Mouse (Mus musculus) heart, embryonic 12.5 days (tissue): ENCODE measurements at regions not wholly inside any gene's neighbourhood (a gene's known extent, or its start where the extent isn't known, plus 50 kb on each side); places are given as distances from the start of the nearest gene placed in this dataset.

Experiments used
- ATAC-seq: fragments of 200-750 bp; cut with Nextera tagmentation; 2 replicates; pipeline ENCODE4 v1.8.0; 2017; ENCODE audit warnings: moderate TSS enrichment, moderate library complexity; ENCODE audit not compliant: insufficient number of reproducible peaks, low FRiP score
- H3K27ac ChIP-seq: fragments of 300-500 bp; sonication (generic); 2 replicates; pipeline ENCODE4 v1.5.1; 2016; ENCODE audit warnings: mild to moderate bottlenecking, moderate library complexity; ENCODE audit not compliant: poor library complexity, severe bottlenecking
- H3K27me3 ChIP-seq: fragments of 300-500 bp; sonication (generic); replicated peaks from 2 replicates; pipeline ENCODE4 v1.6.1; 2016; ENCODE audit warnings: mild to moderate bottlenecking, moderate library complexity
- H3K36me3 ChIP-seq: fragments of 300-500 bp; sonication (generic); 2 replicates; pipeline ENCODE4 v1.6.1; 2016; ENCODE audit warnings: mild to moderate bottlenecking, moderate library complexity
- H3K4me1 ChIP-seq: fragments of 300-500 bp; sonication (generic); replicated peaks from 2 replicates; pipeline ENCODE4 v1.6.1; 2016; ENCODE audit warnings: mild to moderate bottlenecking
- H3K4me2 ChIP-seq: fragments of 300-500 bp; sonication (generic); 2 replicates; pipeline ENCODE4 v1.6.1; 2016; ENCODE audit warnings: mild to moderate bottlenecking, moderate library complexity
- H3K4me3 ChIP-seq: fragments of 300-500 bp; sonication (generic); 2 replicates; pipeline ENCODE4 v1.5.1; 2016; ENCODE audit warnings: mild to moderate bottlenecking
- H3K9ac ChIP-seq: fragments of 300-500 bp; sonication (generic); 2 replicates; pipeline ENCODE4 v1.6.1; 2016; ENCODE audit warnings: mild to moderate bottlenecking, moderate library complexity
- H3K9me3 ChIP-seq: fragments of 300-500 bp; sonication (generic); replicated peaks from 2 replicates; pipeline ENCODE4 v1.6.1; 2016; ENCODE audit warnings: mild to moderate bottlenecking, moderate library complexity
- WGBS: fragments of 180-500 bp; shearing (Covaris S2); methylation state at CpG from one replicate; pipeline ENCODE4 v1.1.7; 2016; 5-methylcytosine and 5-hydroxymethylcytosine counted together

DNA sequence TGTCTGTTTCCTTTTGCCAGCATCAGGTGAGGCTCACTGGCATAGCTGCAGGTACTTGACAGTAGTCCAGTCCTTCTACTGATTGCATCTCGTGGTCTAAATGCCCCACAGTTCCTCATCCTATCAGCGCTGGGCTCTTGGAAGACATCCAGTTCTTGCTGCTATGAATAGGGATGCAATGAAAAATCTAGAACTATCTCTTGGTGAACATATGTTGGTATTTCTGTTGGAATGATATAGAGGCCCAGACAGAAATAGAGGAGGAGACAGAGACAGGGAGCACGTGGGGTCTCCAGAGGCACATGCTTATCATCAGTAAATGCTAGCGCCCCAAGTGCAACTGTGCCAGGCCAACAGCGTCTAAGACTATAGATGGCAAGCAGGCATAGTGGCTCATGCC is 81.4 kb upstream of the Ctnnb1 start:
- Histone ChIP-seq H3K27ac (no peak overlapping the region), H3K27me3 (no peaks in the 10 kb centered on the region), H3K9ac (no peak overlapping the region), H3K9me3 (no peaks in the 10 kb centered on the region), H3K4me2 (no peak overlapping the region), H3K36me3 (no peaks in the 10 kb centered on the region), H3K4me3 (no peak overlapping the region), H3K4me1 (peaks cover 25% of the 10 kb centered on the region)
- 59% methylated on average over 5 of the region's 5 CpGs for WGBS
- ATAC-seq = no peak

DNA sequence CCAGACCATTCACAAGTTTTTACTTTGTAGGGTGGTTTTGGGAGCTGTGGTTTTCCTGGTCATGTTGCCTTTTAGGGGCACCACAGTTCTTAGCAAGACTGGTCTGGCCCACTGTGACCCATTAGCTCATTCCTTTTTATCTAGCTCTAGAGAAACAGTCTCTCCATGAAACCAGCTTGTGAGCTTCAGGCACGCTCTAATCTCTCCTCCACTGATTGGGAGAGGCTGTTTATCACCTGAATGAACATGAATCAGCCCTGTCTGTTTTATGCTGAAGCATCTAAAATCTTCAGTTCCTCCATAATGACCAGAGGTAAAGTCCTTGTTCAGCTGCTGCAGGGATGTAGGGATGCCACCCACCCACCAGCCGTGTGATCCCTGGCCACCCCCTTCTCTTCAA is 80.1 kb upstream of the Ctnnb1 start:
- Histone ChIP-seq H3K4me1 (peaks cover 31% of the 10 kb centered on the region), H3K9me3 (no peaks in the 10 kb centered on the region), H3K4me3 (no peak overlapping the region), H3K27ac (no peak overlapping the region), H3K4me2 (no peak overlapping the region), H3K27me3 (no peaks in the 10 kb centered on the region), H3K9ac (no peak overlapping the region), H3K36me3 (no peaks in the 10 kb centered on the region)
- WGBS = 47% methylated on average over 2 of the region's 2 CpGs
- ATAC-seq = no peak

DNA sequence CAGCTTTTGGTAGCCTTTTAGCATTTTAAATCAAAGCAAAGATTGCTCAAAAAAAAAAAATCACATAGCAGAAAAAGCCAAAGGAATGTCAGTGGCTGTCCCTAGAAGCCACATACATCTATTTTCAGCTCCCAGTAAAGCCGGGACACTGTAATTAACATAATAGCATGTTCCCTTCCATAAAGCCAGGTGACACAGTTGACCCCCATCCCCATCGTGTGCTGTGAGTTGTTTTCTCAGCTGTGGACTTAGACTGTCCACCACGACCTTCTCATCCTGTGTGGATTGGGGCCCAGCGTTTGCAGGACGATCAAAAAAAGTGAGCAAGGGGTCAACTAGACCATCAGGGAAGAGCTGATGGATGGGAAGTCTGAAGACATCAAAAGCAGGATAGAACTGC is 78.9 kb upstream of the Ctnnb1 start:
- Histone ChIP-seq H3K4me3 (no peak overlapping the region), H3K27ac (no peak overlapping the region), H3K9ac (no peak overlapping the region), H3K4me2 (no peak overlapping the region), H3K27me3 (no peaks in the 10 kb centered on the region), H3K9me3 (no peaks in the 10 kb centered on the region), H3K36me3 (no peaks in the 10 kb centered on the region), H3K4me1 (peaks cover 39% of the 10 kb centered on the region)
- 66% methylated on average over 5 of the region's 5 CpGs for WGBS
- no peak for ATAC-seq

DNA sequence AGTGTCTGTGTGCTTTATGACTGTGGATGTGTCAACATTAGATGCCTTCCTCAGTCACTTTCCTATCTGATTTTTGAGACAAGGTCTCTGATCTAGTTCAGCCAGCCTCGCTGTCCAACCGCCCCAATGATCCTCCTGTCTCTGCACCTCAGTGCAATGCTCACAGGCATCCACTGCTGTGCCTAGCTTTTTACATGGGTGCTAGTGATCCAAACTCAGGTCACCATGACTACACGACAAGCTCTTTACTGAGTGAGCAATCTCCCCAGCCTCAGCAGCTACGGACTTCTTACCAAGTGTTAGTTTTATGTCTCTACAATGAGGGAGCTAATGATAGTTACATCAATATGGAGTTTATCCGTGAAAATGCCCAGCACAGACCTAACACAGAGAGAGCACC is 77.1 kb upstream of the Ctnnb1 start:
- Histone ChIP-seq H3K9ac (no peak overlapping the region), H3K9me3 (no peaks in the 10 kb centered on the region), H3K27me3 (no peaks in the 10 kb centered on the region), H3K36me3 (no peaks in the 10 kb centered on the region), H3K4me1 (peaks cover 45% of the 10 kb centered on the region), H3K27ac (no peak overlapping the region), H3K4me2 (no peak overlapping the region), H3K4me3 (no peak overlapping the region)
- 87% methylated on average over 5 of the region's 5 CpGs for WGBS
- ATAC-seq = no peak

DNA sequence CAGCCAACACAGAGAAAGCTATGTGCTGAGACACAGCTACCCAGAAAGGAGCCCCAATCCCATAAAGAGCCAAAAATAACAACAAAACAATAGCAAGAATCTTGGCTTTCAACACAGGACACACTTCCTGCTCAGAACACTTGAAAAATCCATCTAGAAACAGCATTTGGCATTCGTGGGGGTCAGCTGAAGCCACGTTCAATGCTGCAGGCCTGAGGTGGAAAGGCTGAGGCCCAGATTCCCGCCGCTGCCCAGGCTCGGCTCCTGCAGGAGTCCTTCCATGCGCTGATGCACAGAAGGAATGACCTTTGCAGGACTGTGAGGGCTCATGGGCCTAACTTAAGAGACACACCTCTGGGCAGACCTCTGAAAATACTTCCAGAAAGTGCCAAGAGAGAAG is 76.4 kb upstream of the Ctnnb1 start:
- 53% methylated on average over 6 of the region's 6 CpGs for WGBS
- no peaks in the 10 kb centered on the region for H3K36me3 ChIP-seq
- H3K9me3 ChIP-seq = no peaks in the 10 kb centered on the region
- peaks cover 45% of the 10 kb centered on the region for H3K4me1 ChIP-seq
- no peaks in the 10 kb centered on the region for H3K27me3 ChIP-seq
- no peak overlapping the region for H3K9ac ChIP-seq
- ATAC-seq = peak; percentile 40; the same call in 1 of the 2 replicates
- no peak overlapping the region for H3K4me3 ChIP-seq
- H3K27ac ChIP-seq = peak overlapping the region; percentile 59
- H3K4me2 ChIP-seq = no peak overlapping the region

DNA sequence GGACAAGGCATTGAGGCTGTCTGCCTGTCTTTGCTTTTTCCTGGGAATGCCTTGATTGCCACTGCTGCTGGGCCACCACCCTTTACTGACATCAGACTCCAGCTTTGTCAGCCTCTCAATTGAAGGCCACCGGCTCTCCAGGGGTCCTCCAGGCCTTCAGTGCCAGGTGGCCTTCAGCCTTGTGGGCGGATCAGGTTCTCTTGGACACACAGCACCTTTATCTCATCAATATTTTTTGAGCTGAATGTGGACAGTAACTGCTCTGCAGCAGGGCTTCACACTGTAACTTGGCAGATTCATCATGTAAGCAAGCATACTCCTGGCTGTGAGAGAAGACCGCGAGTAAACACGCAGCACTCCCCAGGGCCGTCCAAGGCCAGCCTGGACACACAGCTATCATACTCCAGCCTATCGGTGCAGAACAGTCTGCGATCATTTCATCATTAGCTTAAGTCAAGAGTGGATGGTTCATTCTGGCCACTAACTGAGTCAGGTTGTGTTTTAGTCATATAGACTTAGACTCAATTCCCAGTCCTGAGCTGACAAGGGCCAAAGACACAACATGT is 75.9 kb upstream of the Ctnnb1 start:
- H3K9ac ChIP-seq = no peak overlapping the region
- 80% methylated on average over 8 of the region's 8 CpGs for WGBS
- no peak overlapping the region for H3K4me3 ChIP-seq
- no peaks in the 10 kb centered on the region for H3K27me3 ChIP-seq
- ATAC-seq = no peak
- no peaks in the 10 kb centered on the region for H3K36me3 ChIP-seq
- peaks cover 41% of the 10 kb centered on the region for H3K4me1 ChIP-seq
- H3K9me3 ChIP-seq = no peaks in the 10 kb centered on the region
- no peak overlapping the region for H3K4me2 ChIP-seq
- peak overlapping the region; percentile 59 for H3K27ac ChIP-seq

DNA sequence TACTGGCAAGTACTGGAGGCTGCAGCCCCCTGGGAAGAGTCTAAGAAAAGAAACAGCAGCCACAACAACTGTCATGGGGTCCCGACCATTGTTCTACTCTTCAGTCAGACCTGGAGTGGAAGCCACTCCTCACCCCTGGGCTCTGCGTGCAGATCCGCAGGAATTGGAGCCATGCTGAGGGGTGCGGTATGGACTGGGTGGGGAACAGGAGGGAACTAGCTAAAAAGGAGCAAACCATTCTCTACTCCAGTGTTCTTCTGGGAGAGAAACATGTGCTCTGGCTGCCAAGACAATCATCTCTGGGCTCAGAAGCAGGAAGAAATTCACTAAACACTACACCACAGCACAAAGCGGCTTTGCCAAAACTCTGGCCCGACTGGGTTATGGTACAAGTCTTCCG is 74.7 kb upstream of the Ctnnb1 start:
- Histone ChIP-seq H3K4me3 (no peak overlapping the region), H3K27me3 (no peaks in the 10 kb centered on the region), H3K4me2 (no peak overlapping the region), H3K27ac (no peak overlapping the region), H3K9me3 (no peaks in the 10 kb centered on the region), H3K4me1 (peaks cover 30% of the 10 kb centered on the region), H3K36me3 (no peaks in the 10 kb centered on the region), H3K9ac (no peak overlapping the region)
- no peak for ATAC-seq
- WGBS = 72% methylated on average over 7 of the region's 7 CpGs

DNA sequence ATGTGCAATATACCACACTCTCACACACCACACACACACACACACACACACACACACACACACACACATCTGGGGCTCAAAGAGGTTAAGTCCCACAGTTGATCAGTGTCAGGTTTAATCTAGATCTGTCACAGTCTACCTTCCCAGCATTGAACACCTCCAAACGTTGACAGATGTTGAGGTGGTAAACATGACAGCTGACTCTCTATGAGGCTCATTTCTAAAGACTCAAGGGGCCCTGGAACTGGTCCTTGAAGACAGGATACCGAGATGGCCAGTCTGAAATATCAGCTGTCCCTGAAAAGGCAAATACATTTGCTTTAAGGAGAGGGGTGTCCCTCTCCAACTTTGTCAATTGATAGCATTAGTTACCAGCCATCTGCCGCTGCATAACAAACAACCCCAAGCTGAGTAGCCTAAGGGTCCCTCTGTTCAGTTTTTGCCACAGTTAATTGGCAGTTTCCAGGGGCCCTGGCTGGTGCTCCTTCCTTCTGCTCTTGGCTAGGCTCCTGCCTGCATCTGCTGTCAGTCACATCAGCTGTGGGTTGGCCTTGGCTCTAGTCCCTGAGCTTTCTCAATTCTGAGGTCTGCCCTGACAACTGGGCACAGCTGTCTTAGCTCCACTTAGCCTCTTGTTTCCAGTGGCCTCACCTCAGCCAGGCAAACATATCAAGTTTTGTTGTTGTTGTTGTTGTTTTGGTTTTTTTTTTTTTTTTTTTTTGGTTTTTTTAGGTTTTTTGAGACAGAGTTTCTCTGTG is 73.5 kb upstream of the Ctnnb1 start:
- H3K27ac ChIP-seq = no peak overlapping the region
- no peak overlapping the region for H3K9ac ChIP-seq
- peaks cover 25% of the 10 kb centered on the region for H3K4me1 ChIP-seq
- no peaks in the 10 kb centered on the region for H3K9me3 ChIP-seq
- no peaks in the 10 kb centered on the region for H3K27me3 ChIP-seq
- no peak for ATAC-seq
- no peak overlapping the region for H3K4me2 ChIP-seq
- WGBS = 69% methylated on average over 3 of the region's 3 CpGs
- no peak overlapping the region for H3K4me3 ChIP-seq
- no peaks in the 10 kb centered on the region for H3K36me3 ChIP-seq

DNA sequence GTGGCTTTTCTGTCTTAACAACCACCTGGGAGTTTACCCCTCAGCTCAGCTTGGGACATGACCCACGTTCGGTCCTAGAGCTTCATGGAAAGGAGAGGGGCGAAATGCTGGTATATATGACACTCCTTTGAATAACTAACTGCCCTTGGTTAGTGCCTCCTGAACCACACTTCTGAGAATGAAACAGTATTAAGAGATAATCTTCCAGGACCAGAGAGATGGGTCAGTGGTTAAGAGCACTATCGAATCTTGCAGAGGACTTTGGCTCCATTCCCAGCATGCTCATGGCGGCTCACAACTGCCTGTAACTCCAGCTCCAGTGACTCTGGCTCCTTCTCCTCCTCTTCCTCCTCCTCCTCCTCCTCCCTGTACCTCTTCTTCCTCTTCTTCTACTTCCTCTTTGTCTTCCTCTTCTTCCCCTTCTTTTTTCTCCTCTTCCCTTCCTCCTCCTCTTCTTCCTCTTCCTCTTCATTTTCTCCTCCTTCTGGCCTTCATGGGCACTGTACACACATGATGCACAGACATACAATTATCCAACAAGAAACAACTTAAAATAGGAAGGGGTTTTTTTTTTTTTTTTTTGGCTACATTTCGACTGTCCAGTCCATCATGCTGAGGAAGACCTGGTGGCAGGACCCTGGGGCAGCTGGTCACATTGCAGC is 71.0 kb upstream of the Ctnnb1 start:
- no peak for ATAC-seq
- Histone ChIP-seq H3K27me3 (no peaks in the 10 kb centered on the region), H3K4me2 (no peak overlapping the region), H3K4me3 (no peak overlapping the region), H3K36me3 (no peaks in the 10 kb centered on the region), H3K9me3 (no peaks in the 10 kb centered on the region), H3K27ac (no peak overlapping the region), H3K4me1 (peaks cover 17% of the 10 kb centered on the region), H3K9ac (no peak overlapping the region)
- 84% methylated on average over 6 of the region's 6 CpGs for WGBS

DNA sequence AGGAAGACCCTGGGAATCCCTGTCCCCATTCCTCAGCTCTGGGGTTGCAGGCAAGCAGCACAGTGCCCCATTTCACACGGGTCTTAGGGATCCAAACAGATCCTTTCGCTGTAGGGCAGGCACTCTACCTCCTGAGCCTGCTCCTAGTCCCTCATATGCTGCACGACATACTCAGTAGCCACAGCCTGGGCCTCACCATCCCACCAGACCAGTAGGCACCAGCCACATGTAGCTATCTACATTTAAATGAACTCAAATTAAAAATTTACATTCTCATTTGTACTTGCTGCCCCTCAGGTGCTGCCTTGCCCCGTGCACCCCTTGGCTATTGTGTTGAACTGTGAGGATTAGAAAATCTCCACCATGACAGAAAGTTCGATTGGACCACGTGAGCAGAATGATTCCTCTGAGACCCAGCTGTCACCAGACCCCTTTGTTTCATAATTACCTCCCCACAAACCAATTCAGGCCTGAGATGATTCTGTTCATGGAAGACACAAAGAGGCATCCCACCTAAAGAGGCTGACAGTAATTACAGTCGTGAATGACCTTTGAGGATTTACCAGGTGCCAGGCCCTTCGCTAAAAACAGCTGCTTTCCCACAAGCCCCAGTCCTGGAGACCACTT is 67.9 kb upstream of the Ctnnb1 start:
- Histone ChIP-seq H3K4me2 (no peak overlapping the region), H3K9me3 (no peaks in the 10 kb centered on the region), H3K4me3 (no peak overlapping the region), H3K4me1 (peaks cover 6% of the 10 kb centered on the region), H3K9ac (no peak overlapping the region), H3K27ac (no peak overlapping the region), H3K36me3 (no peaks in the 10 kb centered on the region), H3K27me3 (no peaks in the 10 kb centered on the region)
- 76% methylated on average over 8 of the region's 8 CpGs for WGBS
- no peak for ATAC-seq

DNA sequence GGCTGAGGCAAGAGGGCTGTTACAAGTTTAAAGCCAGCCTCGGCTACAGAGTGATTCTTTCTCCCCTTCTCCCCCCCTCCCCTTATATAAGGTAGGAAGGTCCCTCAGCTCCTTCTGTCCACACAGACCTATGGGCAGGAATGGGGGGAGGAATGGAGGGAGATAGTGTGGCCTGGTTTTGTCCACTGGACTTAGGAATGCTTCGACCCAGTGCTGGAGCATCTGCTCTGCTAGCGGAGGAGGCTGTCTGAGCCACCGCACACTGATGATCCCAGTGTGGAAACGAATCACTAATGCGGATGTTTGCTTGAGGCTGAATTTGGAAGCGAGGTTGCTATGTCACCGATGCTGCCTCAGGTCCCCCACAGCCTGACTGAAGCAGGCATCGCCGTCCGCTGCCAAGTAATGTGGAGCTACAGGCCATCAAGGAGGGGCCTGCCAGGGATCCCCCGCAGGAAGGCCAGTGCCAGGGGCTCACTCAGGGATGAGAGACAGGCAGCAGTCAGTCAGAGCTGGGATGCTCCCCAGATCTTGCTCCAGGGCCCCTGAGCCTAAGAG is 67.1 kb upstream of the Ctnnb1 start:
- no peaks in the 10 kb centered on the region for H3K9me3 ChIP-seq
- ATAC-seq = no peak
- no peaks in the 10 kb centered on the region for H3K36me3 ChIP-seq
- H3K9ac ChIP-seq = no peak overlapping the region
- no peak overlapping the region for H3K27ac ChIP-seq
- no peak overlapping the region for H3K4me2 ChIP-seq
- no peaks in the 10 kb centered on the region for H3K27me3 ChIP-seq
- WGBS = 75% methylated on average over 12 of the region's 12 CpGs
- H3K4me1 ChIP-seq = peaks cover 14% of the 10 kb centered on the region
- no peak overlapping the region for H3K4me3 ChIP-seq
